Mouse (Mus musculus): ENCODE data around the gene Cdca4. TPM values are rescaled to one million over a fixed set of nuclear protein-coding genes. Genes with fewer than 3 reads are reported as not detected.

The Cdca4 gene
- polyA plus RNA-seq, 1 experiment from 2014 or later, result 56.6 TPM

DNA sequence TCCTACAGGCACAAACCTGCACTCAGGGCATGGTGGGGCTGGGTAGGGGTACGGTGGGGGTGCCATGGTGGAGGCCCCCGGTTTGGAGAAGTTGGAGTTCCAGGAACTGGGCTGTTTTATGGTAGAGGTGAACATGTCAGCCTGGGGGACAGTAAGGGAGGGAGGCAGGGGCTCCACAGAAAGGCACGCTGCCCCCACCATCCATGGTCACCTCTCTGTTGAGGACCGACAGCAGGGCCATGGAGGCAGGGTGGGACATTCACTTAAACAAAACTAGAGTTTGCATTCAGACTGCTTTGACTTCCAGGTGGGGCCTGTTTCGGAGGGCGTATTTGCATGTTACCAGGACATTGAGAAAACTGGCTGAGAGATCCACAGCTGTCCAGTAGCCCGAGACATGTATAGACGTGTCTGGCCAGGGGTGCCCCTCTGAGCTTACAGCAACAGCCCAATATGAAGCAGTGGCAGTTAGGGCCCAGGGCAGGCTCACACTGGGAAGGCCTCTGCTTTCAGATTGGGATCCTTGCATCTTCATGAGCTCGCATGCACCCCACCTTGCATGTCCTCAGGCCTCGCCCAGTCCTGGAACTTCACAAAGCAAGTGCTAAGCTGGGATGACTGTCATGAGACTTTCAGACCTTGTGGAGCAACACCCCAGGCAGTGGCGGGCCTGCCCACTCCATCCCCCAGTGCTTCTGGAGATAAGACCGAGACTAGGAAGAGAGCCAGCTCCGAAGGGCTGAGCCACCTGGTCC is 35.4 kb downstream of the Cdca4 start:
- ATAC-seq (replicated peaks; ENCODE audit: low FRiP score, low read depth) (no peak), DNase-seq (ENCODE audit: low spot score) (no peak)
- no peak overlapping the region for H3K4me2 ChIP-seq (ENCODE audit: low read length)
- H3K27me3 ChIP-seq (ENCODE audit: insufficient read depth, low read length), result no peaks in the 10 kb centered on the region
- H3K4me3 ChIP-seq (replicated peaks; ENCODE audit: low read depth, low read length), result no peak overlapping the region
- no peak overlapping the region for H3K27ac ChIP-seq
- H3K9ac ChIP-seq (ENCODE audit: low read depth, low read length), result no peak overlapping the region
- 74% methylated on average over 13 of the region's 13 CpGs for WGBS
- no peaks in the 10 kb centered on the region for H3K9me3 ChIP-seq (replicated peaks; ENCODE audit: low read length)
- TF ChIP-seq CTCF (IDR thresholded peaks at IDR 0.05; ENCODE audit: low read depth), result no peak
- no peaks in the 10 kb centered on the region for H3K36me3 ChIP-seq (ENCODE audit: insufficient read depth, low read length)
- H3K4me1 ChIP-seq (replicated peaks; ENCODE audit: insufficient read depth, low read length), result no peaks in the 10 kb centered on the region

DNA sequence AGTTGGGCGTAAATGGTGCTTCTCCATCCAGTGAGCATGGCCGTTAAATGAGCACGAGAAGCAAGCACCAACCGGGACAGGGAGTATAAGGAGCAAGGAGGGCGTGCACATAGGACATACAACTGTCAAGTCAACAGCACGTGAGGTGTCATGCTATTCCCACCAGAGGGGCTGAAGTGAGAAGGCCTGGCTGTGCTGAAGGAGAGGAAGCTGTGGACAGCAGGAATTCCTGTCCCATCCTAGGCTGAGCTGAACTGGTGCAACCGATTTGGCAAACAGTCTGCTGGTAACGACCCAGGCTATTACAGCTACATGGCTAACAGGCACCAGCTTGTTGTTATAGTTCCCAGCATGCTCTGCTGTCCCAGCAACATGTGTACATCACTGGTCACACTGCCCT is 38.2 kb downstream of the Cdca4 start:
- Histone ChIP-seq H3K9ac (ENCODE audit: low read depth, low read length) (no peak overlapping the region), H3K4me1 (replicated peaks; ENCODE audit: insufficient read depth, low read length) (no peaks in the 10 kb centered on the region), H3K4me2 (ENCODE audit: low read length) (no peak overlapping the region), H3K27ac (no peak overlapping the region), H3K4me3 (replicated peaks; ENCODE audit: low read depth, low read length) (no peak overlapping the region), H3K36me3 (ENCODE audit: insufficient read depth, low read length) (no peaks in the 10 kb centered on the region), H3K9me3 (replicated peaks; ENCODE audit: low read length) (no peaks in the 10 kb centered on the region), H3K27me3 (ENCODE audit: insufficient read depth, low read length) (no peaks in the 10 kb centered on the region)
- 50% methylated on average over 8 of the region's 8 CpGs for WGBS
- no peak for TF ChIP-seq CTCF (IDR thresholded peaks at IDR 0.05; ENCODE audit: low read depth)
- ATAC-seq (replicated peaks; ENCODE audit: low FRiP score, low read depth) (no peak), DNase-seq (ENCODE audit: low spot score) (no peak)

GRCm38 (mm10) chr12:112774481-112774880 is 54.7 kb downstream of the Cdca4 start:
- Histone ChIP-seq H3K9me3 (replicated peaks; ENCODE audit: low read length) (no peaks in the 10 kb centered on the region), H3K9ac (ENCODE audit: low read depth, low read length) (no peak overlapping the region), H3K36me3 (ENCODE audit: insufficient read depth, low read length) (no peaks in the 10 kb centered on the region), H3K4me2 (ENCODE audit: low read length) (no peak overlapping the region), H3K4me3 (replicated peaks; ENCODE audit: low read depth, low read length) (no peak overlapping the region), H3K27me3 (ENCODE audit: insufficient read depth, low read length) (no peaks in the 10 kb centered on the region), H3K27ac (no peak overlapping the region), H3K4me1 (replicated peaks; ENCODE audit: insufficient read depth, low read length) (no peaks in the 10 kb centered on the region)
- 92% methylated on average over 10 of the region's 10 CpGs for WGBS
- DNase-seq (ENCODE audit: low spot score), result no peak
- ATAC-seq (replicated peaks; ENCODE audit: low FRiP score, low read depth), result no peak
- TF ChIP-seq CTCF (IDR thresholded peaks at IDR 0.05; ENCODE audit: low read depth), result no peak

DNA sequence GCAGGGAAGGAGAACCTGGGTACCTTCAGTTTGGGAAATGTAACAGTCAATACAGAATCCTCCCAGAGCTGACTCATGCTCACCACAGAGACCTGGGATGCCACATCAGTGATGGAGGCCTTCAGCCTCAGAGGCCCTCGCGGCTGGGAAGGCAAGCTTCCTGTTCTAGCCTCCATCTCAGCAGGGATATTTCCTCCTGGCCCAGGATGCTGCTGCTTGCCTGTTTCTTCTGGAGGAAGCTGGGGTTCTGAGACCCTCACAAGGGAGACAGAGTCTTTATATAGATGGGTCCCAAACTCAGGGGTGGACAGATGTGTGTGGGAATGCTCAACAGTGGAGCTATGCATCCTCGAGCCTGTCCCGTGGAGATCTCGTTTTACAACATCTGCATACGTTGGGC is 55.2 kb downstream of the Cdca4 start:
- WGBS, result 85% methylated on average over 6 of the region's 6 CpGs
- no peak for TF ChIP-seq CTCF (IDR thresholded peaks at IDR 0.05; ENCODE audit: low read depth)

GRCm38 (mm10) chr12:112773366-112773765 is 55.9 kb downstream of the Cdca4 start:
- H3K4me1 ChIP-seq (replicated peaks; ENCODE audit: insufficient read depth, low read length), result no peaks in the 10 kb centered on the region
- H3K36me3 ChIP-seq (ENCODE audit: insufficient read depth, low read length), result no peaks in the 10 kb centered on the region
- H3K9me3 ChIP-seq (replicated peaks; ENCODE audit: low read length), result no peaks in the 10 kb centered on the region
- WGBS, result 51% methylated on average over 9 of the region's 9 CpGs
- no peak for TF ChIP-seq CTCF (IDR thresholded peaks at IDR 0.05; ENCODE audit: low read depth)
- no peak overlapping the region for H3K27ac ChIP-seq
- H3K4me3 ChIP-seq (replicated peaks; ENCODE audit: low read depth, low read length), result no peak overlapping the region
- DNase-seq (ENCODE audit: low spot score) (no peak), ATAC-seq (replicated peaks; ENCODE audit: low FRiP score, low read depth) (no peak)
- no peak overlapping the region for H3K4me2 ChIP-seq (ENCODE audit: low read length)
- H3K9ac ChIP-seq (ENCODE audit: low read depth, low read length), result no peak overlapping the region
- no peaks in the 10 kb centered on the region for H3K27me3 ChIP-seq (ENCODE audit: insufficient read depth, low read length)

More for the DNA sequence above, 55.2 kb downstream of the Cdca4 start:
- H3K9me3 ChIP-seq (replicated peaks; ENCODE audit: low read length), result no peaks in the 10 kb centered on the region
- no peaks in the 10 kb centered on the region for H3K36me3 ChIP-seq (ENCODE audit: insufficient read depth, low read length)
- ATAC-seq (replicated peaks; ENCODE audit: low FRiP score, low read depth) (no peak), DNase-seq (ENCODE audit: low spot score) (no peak)
- H3K4me1 ChIP-seq (replicated peaks; ENCODE audit: insufficient read depth, low read length), result no peaks in the 10 kb centered on the region
- H3K27ac ChIP-seq, result no peak overlapping the region
- H3K4me2 ChIP-seq (ENCODE audit: low read length), result no peak overlapping the region
- no peak overlapping the region for H3K4me3 ChIP-seq (replicated peaks; ENCODE audit: low read depth, low read length)
- H3K9ac ChIP-seq (ENCODE audit: low read depth, low read length), result no peak overlapping the region
- no peaks in the 10 kb centered on the region for H3K27me3 ChIP-seq (ENCODE audit: insufficient read depth, low read length)

- no peaks in the 10 kb centered on the region for H3K27me3 ChIP-seq (ENCODE audit: insufficient read depth, low read length)
- 94% methylated on average over 14 of the region's 14 CpGs for WGBS
- no peak overlapping the region for H3K27ac ChIP-seq
- no peak for DNase-seq (ENCODE audit: low spot score)
- no peaks in the 10 kb centered on the region for H3K4me1 ChIP-seq (replicated peaks; ENCODE audit: insufficient read depth, low read length)
- no peak overlapping the region for H3K9ac ChIP-seq (ENCODE audit: low read depth, low read length)
- no peak for ATAC-seq (replicated peaks; ENCODE audit: low FRiP score, low read depth)
- H3K36me3 ChIP-seq (ENCODE audit: insufficient read depth, low read length), result no peaks in the 10 kb centered on the region
- H3K9me3 ChIP-seq (replicated peaks; ENCODE audit: low read length), result no peaks in the 10 kb centered on the region
- no peak overlapping the region for H3K4me3 ChIP-seq (replicated peaks; ENCODE audit: low read depth, low read length)
- no peak for TF ChIP-seq CTCF (IDR thresholded peaks at IDR 0.05; ENCODE audit: low read depth)
- H3K4me2 ChIP-seq (ENCODE audit: low read length), result no peak overlapping the region
These were observed 56.9 kb downstream of the Cdca4 start for GRCm38 (mm10) chr12:112772306-112772705.

DNA sequence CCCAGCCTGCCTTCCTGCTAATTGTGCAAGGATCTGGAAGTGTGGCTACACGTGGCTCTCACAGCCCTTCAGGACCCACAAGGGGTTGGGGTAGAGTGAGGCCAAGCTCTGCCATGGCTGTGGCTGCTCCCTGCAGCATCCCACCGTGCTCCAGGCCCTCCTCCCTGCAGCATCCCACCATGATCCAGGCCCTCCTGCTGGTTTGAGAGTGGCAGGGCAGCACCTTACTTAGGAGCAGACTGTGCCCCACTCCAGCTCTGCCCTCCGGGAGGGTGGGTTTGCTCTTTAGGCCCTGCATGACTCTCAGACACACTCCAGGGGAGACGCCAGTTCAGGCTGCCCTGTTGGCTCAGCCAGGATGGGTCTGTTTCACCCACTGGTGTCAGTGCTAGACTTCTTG is 58.8 kb downstream of the Cdca4 start:
- H3K4me3 ChIP-seq (replicated peaks; ENCODE audit: low read depth, low read length), result no peak overlapping the region
- ATAC-seq (replicated peaks; ENCODE audit: low FRiP score, low read depth), result no peak
- H3K9ac ChIP-seq (ENCODE audit: low read depth, low read length), result no peak overlapping the region
- no peak overlapping the region for H3K27ac ChIP-seq
- no peaks in the 10 kb centered on the region for H3K9me3 ChIP-seq (replicated peaks; ENCODE audit: low read length)
- TF ChIP-seq CTCF (IDR thresholded peaks at IDR 0.05; ENCODE audit: low read depth), result no peak
- H3K27me3 ChIP-seq (ENCODE audit: insufficient read depth, low read length), result no peaks in the 10 kb centered on the region
- H3K36me3 ChIP-seq (ENCODE audit: insufficient read depth, low read length), result no peaks in the 10 kb centered on the region
- no peak overlapping the region for H3K4me2 ChIP-seq (ENCODE audit: low read length)
- H3K4me1 ChIP-seq (replicated peaks; ENCODE audit: insufficient read depth, low read length), result no peaks in the 10 kb centered on the region
- no peak for DNase-seq (ENCODE audit: low spot score)
- WGBS, result 75% methylated on average over 4 of the region's 4 CpGs

Other genes with a start within 250 kb of the Cdca4 start
- gene Inf2, start 240.6 kb downstream of the Cdca4 start, polyA plus RNA-seq (2015; fragmentation: Nextera tagmentation; extraction: Ambion mirVana), result 2.5 and 3.8 TPM in 2 replicates
- 13.4 and 14.5 TPM in 2 replicates for gene Adssl1, start 209.4 kb downstream of the Cdca4 start, polyA plus RNA-seq (2015; fragmentation: Nextera tagmentation; extraction: Ambion mirVana)
- 202 and 209 TPM in 2 replicates for gene Siva1, start 184.7 kb downstream of the Cdca4 start, polyA plus RNA-seq (2015; fragmentation: Nextera tagmentation; extraction: Ambion mirVana)
- 72.5 and 114 TPM in 2 replicates for gene Akt1, start 154.5 kb downstream of the Cdca4 start, polyA plus RNA-seq (2015; fragmentation: Nextera tagmentation; extraction: Ambion mirVana)
- gene Zbtb42, start 150.6 kb downstream of the Cdca4 start, polyA plus RNA-seq (2015; fragmentation: Nextera tagmentation; extraction: Ambion mirVana), result 5.9 and 6.7 TPM in 2 replicates
- 13.6 and 13.9 TPM in 2 replicates for gene Cep170b, start 109.0 kb downstream of the Cdca4 start, polyA plus RNA-seq (2015; fragmentation: Nextera tagmentation; extraction: Ambion mirVana)
- gene Pld4, start 68.8 kb downstream of the Cdca4 start, polyA plus RNA-seq (2015; fragmentation: Nextera tagmentation; extraction: Ambion mirVana), result 7.8 TPM in 2 replicates
- gene Ahnak2, start 26.8 kb downstream of the Cdca4 start, polyA plus RNA-seq (2015; fragmentation: Nextera tagmentation; extraction: Ambion mirVana), result 0.22 and 0.50 TPM in 2 replicates
- gene Clba1, start 20.5 kb downstream of the Cdca4 start, polyA plus RNA-seq (2015; fragmentation: Nextera tagmentation; extraction: Ambion mirVana), result 16.0 and 18.4 TPM in 2 replicates
- gene Gpr132, start 38.8 kb upstream of the Cdca4 start, polyA plus RNA-seq (2015; fragmentation: Nextera tagmentation; extraction: Ambion mirVana), result 0.10 and 0.11 TPM in 2 replicates
- gene Jag2, start 100.4 kb upstream of the Cdca4 start, polyA plus RNA-seq (2015; fragmentation: Nextera tagmentation; extraction: Ambion mirVana), result 2.4 and 2.9 TPM in 2 replicates
- 99.2 and 102 TPM in 2 replicates for gene Nudt14, start 112.7 kb upstream of the Cdca4 start, polyA plus RNA-seq (2015; fragmentation: Nextera tagmentation; extraction: Ambion mirVana)
- 22.8 and 24.9 TPM in 2 replicates for gene Btbd6, start 147.1 kb upstream of the Cdca4 start, polyA plus RNA-seq (2015; fragmentation: Nextera tagmentation; extraction: Ambion mirVana)
- gene Brf1, start 171.3 kb upstream of the Cdca4 start, polyA plus RNA-seq (2015; fragmentation: Nextera tagmentation; extraction: Ambion mirVana), result 41.4 and 43.6 TPM in 2 replicates
- 7.9 and 9.5 TPM in 2 replicates for gene Pacs2, start 185.1 kb upstream of the Cdca4 start, polyA plus RNA-seq (2015; fragmentation: Nextera tagmentation; extraction: Ambion mirVana)
- not detected in 2 replicates for gene Tex22, start 245.1 kb upstream of the Cdca4 start, polyA plus RNA-seq (2015; fragmentation: Nextera tagmentation; extraction: Ambion mirVana)